Mouse (Mus musculus) gastrocnemius, adult 18-20 months (tissue): ENCODE measurements around the gene C2cd4c. TPM values are rescaled to one million over a fixed set of nuclear protein-coding genes. Genes with fewer than 3 reads are reported as not detected.
A peak's percentile ranks its signal among the peaks of the same experiment; 100 is the strongest.

Experiments
- DNase-seq: peaks from one replicate; pipeline ENCODE4 v3.0.0; 2021; ENCODE audit warnings: low spot score
- long read RNA-seq, 2 experiments: library from polyadenylated mRNA; stranded (forward); transcript quantifications; one replicate each; pipeline ENCODE4 v2.0.0; 2021
- total RNA-seq, 2 experiments: library from RNA; stranded (reverse); gene quantifications; 2 replicates each; pipeline ENCODE4 v1.2.3; 2021

C2cd4c gene
- under 1 TPM; 0.41 to 0.55 TPM for total RNA-seq
- long read RNA-seq, experiment 1 = 0 reads
- long read RNA-seq, experiment 2 = 0 reads

DNA sequence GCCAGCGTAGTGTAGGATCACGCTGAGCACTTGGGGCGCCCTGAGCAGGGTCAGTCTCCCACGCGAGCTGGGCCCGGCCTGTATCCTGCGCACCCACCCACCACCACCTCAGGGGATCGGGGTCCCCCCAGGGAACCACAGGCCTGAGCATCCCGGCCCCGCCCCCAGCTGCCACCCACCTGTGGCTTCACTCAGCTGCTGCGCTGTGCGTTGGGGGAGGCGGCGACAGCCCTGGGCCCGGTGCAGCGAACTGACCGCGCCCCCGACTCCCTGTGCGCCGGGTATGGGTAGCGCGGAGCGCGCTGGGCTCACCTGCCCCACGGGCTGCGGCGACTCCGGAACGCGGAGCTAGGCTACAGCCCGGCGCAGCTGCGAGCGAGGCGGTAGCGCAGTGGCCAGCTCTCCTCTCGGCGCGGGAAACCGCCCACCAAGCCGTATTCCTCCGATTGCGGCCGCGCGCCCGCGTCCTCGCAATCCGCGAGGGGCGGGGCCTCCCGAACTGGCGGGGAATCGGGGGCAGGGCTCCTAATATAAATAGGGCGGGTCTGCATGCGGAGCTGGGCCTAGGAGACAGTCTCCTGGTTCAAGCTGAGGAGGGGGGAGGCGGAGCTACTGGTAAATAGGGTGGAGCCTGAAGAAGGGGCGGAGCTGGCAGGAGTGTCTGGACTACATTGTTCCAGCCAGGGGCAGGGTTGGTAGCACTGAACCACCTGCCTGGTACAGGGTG, at the start of gene C2cd4c:
Gene C2cd4c, minus strand, starts transcription at position 448 of the 727 bp plus-strand sequence.
- peak; percentile 59 for DNase-seq

DNA sequence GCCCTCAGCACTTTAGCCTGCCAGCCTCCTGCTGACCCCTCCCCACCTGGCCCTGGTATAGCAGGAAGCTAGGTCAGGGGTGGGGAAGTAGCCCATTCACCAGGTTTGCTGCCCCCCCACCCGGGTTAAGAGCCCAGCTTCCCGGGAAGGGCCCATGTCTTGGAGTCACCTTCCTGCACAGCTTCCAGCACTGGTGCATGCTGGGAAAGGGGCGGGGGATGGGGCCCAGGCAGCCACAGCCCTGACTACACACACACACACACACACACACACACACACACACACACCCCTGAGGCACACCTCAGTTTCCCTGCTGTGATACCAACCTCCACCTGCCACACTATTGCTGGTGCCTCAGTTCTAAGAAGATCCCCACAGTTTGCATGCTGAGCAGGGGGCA, 48.0 kb upstream of the C2cd4c start:
- no peak for DNase-seq

GRCm38 (mm10) chr10:79660298-79660697, 46.5 kb upstream of the C2cd4c start:
- no peak for DNase-seq

DNA sequence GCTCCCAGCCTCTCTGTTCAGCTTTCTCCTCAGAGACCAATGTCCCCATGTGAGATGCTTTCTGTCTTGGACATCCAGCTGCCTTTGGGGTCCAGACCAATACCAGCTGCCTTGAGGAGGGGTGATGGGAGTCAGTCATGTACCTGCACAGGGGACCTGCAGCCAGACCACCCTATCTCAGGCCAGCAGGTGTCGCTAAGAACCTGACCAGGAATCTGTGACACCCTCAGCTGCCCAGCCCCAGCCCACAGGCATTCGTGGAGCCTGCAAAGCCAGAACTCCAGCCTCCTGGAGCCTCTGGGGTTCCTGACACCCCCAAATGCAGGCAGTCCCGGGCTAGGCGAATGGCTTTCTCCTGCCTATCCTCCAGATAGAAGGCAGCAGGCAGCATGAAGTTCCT, 45.0 kb upstream of the C2cd4c start:
- no peak for DNase-seq

DNA sequence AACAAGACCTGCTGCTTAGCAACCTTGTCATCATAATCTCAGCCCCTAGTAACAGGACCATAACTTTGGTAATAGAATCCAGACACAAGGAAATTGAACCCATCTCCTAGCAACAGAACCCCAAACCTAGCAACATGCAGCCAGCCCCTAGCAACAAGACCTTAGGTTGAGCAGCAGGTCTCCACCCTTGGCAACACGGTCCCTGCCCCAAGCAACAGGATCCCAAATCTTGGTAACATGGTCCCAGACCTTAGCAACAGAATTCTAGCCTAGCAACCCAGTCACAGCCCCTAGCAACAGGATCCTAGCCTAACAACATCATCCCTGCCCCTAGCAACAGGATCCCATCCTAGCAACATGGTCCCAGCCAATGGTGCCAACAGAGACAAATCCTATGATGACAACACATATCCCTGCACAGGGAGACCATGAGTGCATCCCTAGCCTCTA, 41.1 kb upstream of the C2cd4c start:
- no peak for DNase-seq

DNA sequence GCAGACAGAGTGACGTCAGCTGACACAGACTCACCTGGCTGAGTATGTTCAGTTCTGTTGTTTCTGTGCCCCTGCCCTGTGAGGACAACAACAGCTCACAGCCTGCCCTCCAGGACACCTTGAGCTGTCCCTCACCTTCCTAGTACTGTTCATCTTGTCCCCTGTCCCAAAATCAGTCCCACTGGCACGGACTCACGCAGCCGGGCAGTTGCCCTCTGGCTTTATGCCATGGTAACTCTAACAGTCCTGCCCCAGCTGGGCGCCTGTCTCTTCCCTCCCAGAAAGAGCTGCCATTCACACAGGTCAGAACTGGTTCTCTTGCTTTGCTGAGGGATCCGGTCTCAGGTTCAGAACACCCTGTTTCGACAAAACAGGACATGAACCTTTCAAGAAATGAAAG, 39.0 kb upstream of the C2cd4c start:
- DNase-seq = peak; percentile 79

DNA sequence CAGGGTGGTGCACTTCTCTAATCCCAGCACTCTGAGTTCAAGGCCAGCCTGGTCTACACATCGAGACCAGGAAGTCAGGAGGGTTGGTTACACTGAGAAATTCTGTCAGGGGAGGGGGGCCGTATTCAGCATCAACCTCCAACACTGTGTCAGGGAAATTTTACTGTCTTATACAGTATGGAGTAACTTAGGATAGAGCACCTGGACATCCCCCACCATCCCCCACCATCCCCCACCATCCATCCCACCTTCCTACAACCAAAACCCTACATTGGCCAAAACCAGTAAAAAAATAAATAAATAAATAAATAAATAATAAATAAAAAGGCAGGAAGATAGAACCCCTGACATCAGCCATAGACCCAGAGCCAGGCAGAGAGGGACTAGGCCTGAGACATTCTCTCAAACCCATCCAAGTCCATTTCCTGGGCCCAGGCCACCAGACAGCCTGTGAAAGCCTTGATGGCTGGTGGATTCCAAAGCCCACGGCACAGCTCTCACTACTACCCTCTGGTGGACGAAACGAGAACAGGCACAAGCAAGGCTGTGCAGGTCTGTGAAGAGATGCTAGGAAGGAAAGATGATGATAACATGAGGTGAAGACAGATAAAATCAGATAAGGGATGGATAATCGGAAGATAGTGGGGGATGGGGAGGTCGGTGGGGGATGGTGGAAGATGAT, 35.4 kb upstream of the C2cd4c start:
- DNase-seq = peak; percentile 83

DNA sequence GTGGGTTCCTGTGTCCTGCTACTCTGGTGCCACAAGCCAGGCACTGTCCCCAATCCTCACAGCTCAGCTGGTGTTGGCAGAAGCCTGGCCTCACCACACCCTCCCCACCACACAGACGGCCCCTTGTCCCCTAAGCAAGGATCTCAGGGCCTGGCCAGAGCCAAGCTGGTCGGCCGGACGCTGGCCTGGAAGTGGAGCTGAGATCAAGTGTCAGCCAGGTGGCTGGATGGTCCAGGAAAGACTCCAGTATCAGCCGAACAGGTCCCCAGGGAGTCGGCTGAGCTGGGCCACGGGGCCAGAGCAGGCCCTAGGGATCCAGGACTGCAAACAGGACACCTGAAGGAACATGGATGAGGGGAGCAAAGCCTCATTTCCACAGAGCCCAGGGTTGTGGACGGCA, 31.9 kb upstream of the C2cd4c start, which contains the start of gene Odf3l2:
Gene Odf3l2, minus strand, starts transcription at position 28 of the 400 bp plus-strand sequence.
- DNase-seq = peak; percentile 88

GRCm38 (mm10) chr10:79638486-79639204, 24.8 kb upstream of the C2cd4c start:
- DNase-seq = peak; percentile 67

DNA sequence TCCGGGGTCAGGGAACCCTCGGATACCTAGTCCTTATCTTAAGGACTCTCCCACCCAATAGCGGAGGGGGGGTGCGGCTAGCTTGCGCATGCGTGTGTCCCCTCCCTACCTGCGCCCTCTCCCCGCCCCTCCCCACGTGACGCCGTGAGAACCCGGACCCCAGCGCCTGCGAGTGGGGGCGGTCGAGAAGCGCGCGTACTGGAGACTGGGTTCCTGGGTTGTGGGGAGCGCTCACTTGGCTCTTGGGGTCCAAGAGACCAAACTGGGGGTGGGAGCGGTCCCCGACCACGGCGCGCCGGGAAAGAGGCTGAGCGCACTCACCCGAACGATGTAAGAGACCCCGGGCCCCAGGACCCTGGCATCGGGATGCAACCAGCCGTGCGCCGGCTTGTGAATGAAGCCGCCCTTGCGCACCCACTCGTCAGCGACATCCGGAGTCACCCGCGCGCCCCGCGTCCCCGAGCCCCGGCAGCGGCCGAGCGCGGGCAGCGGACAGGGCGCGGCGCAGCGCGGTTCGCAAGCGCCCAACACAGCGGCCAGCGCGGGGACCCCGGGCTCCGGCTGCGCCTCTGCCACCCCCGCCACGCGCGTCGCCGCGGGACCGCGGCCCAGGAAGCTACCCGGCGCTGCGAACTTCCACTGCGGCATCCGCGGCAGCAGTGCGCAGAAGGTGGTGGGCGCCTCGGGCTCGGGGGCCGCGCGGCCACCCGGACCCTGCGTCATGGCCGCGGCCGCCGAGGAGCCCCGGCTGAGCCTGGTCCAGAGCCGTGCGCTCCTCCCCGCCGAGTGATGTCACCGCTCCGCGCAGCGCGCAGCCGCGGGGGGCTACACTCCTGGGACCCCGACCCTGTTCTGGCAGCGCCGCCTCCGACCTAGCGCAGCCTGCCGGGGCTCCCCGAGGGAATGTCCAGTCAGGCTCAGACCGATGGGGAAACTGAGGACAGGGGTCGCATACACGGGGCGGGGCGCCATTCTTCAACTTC, 23.6 kb upstream of the C2cd4c start, which contains the start of gene Shc2:
Gene Shc2, minus strand, starts transcription at position 791 of the 983 bp plus-strand sequence.
- DNase-seq = peak; percentile 44

DNA sequence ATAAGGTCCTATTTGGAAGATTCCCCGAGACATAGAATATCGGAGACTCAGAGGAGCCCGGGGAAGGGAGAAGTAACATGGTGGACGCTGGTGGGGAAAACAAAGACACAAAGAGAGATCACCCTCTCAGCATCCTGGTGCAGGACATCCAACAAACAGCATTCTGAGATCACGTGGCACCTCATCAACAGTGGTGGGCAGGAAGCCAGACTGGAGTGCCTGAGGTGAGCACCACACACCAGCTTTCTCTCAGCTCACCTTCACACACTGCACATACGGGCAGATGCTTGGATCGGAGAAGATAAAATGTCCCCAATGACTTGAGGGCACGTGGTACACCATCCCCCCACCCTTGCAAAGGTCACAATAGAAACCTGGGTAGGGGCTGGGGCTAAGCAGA, 22.5 kb upstream of the C2cd4c start:
- DNase-seq = no peak

GRCm38 (mm10) chr10:79633006-79633777, 19.4 kb upstream of the C2cd4c start:
- no peak for DNase-seq

- DNase-seq = no peak
These were observed 17.6 kb upstream of the C2cd4c start for GRCm38 (mm10) chr10:79631432-79631831.

- DNase-seq = no peak
These were observed 14.6 kb upstream of the C2cd4c start for GRCm38 (mm10) chr10:79628377-79628776.

DNA sequence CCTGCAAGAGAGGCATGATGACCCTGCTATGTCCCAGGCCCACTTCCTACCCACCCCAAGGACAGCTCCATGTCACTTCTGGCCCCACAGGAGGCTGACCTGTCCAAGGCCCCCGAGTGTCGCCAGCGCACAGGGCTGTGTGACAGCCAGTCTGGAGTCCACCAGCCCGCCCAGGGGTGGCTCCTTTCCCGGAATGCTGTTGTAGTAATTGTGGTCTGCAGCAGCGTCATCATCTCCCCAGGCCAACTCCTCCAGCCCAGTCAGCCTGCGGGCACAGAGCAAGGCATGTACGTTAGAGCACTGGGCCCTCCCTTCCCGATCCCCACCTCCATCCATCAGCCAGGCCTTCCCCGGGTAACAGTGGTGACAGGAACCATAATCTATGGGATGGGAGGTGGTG, 12.3 kb upstream of the C2cd4c start:
- DNase-seq = no peak

DNA sequence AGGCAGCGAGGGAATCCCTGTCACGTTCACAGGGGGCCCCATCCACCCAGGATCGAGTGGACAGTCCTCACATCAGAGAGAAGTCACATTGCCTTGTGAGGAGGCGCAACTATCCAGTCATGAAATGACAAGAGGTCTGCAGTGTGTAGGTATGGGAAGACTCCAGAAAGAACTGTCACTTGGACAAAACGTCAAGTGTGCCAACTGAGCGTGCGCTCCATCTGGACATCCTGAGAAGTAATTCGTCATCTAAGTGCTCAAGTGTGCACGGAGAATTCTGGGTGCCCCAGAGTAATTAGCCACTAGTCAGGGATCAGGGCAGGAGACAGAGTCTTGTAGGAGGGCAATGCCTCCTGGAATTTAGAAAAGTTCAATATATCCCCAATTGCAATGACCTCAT, 11.6 kb upstream of the C2cd4c start:
- no peak for DNase-seq

DNA sequence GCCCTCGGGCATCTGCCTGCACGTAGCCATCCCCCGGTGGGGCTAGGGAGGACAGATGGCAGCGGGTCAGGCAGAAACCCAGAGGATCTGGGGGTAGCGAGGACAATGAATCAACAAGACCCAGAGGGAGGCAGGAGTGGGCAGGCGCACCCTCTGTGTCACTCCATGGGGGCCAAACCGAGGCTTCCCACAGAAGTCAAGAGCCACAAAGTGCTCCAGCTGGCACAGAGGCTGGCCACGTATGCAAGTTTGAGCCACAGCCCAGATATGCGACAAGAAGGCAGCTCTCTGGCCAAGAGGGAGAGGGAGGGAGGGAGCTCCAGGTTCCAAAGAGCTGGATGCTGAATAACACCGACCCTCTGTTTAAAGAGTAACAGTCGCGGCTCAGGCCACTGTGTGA, 10.1 kb upstream of the C2cd4c start:
- peak; percentile 40 for DNase-seq

DNA sequence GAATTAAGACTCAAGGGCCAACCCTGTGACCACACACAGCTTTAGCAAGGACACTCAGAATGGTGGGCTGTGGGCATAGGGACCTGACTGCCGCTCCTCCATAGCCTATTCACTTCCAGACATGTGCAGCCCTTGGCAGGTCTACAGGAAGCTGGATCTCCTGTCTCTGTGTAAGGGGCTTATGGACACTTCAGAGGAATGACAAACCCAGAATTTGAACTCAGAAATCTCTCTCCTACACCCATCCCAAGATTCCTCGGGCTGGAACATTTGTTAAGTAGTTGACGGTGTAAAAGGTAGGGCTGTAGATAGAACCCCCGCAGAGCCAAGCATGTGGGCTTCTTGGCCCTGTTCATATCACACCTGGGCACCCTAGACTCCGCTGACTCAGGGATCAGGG, 2.6 kb upstream of the C2cd4c start:
- no peak for DNase-seq

- DNase-seq = no peak
These were observed 2.0 kb upstream of the C2cd4c start for GRCm38 (mm10) chr10:79615860-79616259.

DNA sequence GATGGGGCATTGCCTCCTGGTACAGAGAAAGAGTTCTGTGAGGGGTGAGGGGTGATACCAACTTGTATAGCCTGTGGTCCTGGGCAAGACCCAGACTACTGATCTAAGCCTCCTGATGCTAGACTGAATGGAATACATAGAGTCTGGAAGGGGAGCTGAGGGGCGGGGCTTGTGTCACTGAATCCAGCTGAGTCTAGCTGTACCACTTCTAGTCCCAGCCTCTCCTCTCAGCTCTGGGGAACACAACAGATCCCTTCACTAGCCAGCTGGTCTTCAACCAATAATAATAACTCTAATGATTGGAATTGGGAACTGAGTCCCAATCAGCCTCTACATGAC, 449 bp upstream of the C2cd4c start:
- DNase-seq = no peak
